Mouse (Mus musculus): ENCODE data around the gene Slc4a5. TPM values are rescaled to one million over a fixed set of nuclear protein-coding genes. Genes with fewer than 3 reads are reported as not detected.
A peak's percentile ranks its signal among the peaks of the same experiment; 100 is the strongest.
"Not testable (repeated sequence)": the region's sequence is repeated elsewhere in the genome, so short reads cannot be mapped to it uniquely, and the experiment has no call there.

Gene Slc4a5
- polyA plus RNA-seq, 1 experiment from 2014 or later: 0.06 TPM

DNA sequence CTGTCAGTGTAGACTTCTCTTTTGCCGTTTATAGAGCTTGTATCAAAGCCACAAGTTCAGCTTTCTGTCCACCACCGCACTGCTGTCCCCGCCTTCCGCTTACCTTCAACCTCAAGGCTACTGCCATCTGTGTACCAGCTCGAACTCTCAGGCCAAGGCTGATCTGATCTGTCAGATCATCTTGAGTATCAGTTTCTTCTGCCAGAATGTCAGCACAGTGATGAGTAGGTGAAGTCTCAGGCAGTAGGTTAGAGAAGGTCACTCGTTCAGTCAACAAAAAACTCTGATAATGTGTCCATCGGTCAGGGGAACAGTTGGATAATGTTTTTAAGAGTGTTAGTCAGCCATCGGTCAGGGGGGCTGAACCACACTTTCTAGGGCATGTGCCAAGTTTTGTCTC is 125.7 kb downstream of the Slc4a5 start:
- H3K27ac ChIP-seq; H3K4me3 ChIP-seq; H3K9me3 ChIP-seq; H3K4me2 ChIP-seq; H3K27me3 ChIP-seq; ATAC-seq (ENCODE audit: insufficient number of reproducible peaks, low FRiP score, low TSS enrichment, low read depth); H3K9ac ChIP-seq: not testable (repeated sequence)
- 91% methylated on average over 8 of the region's 8 CpGs for WGBS
- peaks cover 26% of the 10 kb centered on the region for H3K36me3 ChIP-seq
- peaks cover 11% of the 10 kb centered on the region for H3K4me1 ChIP-seq

DNA sequence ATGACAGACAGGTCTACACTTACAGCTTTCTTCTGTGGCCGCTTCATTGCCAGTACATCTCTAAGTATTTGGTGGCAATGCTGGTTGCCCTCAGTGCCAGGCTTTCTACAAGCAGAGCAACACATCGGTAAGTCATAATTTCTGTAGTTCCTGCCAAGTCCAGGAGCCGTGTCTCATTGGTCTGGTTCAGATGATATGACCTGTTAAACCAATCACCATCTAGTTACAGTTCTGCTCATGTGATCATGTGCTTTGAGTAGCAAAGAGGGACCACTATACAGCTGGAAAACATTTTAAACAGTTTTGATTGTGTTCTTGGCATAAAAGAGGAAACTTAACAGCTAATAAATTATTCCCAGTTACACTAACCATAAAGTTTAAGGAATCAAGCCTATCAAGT is 128.3 kb downstream of the Slc4a5 start:
- Histone ChIP-seq H3K27ac (peak overlapping the region; percentile 12; the same call in 1 of the 2 replicates), H3K27me3 (no peaks in the 10 kb centered on the region), H3K9ac (no peak overlapping the region), H3K9me3 (no peaks in the 10 kb centered on the region), H3K36me3 (peaks cover 10% of the 10 kb centered on the region), H3K4me3 (no peak overlapping the region), H3K4me2 (no peak overlapping the region), H3K4me1 (peaks cover 13% of the 10 kb centered on the region)
- no peak for ATAC-seq (ENCODE audit: insufficient number of reproducible peaks, low FRiP score, low TSS enrichment, low read depth)
- 61% methylated on average over 3 of the region's 3 CpGs for WGBS

GRCm38 (mm10) chr6:83348873-83349272 is 129.2 kb downstream of the Slc4a5 start, which contains the start of gene Bola3:
Bola3 (plus strand) TSS chr6:83349147.
- Histone ChIP-seq H3K4me2 (peak within 1 kb of the TSS; percentile 76), H3K27ac (0 out of 2 replicates have a peak within 1 kb of the TSS, but pooled peaks have one; percentile 8), H3K27me3 (no peaks in the 10 kb centered on the region), H3K4me3 (peak within 1 kb of the TSS; percentile 94), H3K36me3 (peaks cover 14% of the 10 kb centered on the region), H3K4me1 (peaks cover 13% of the 10 kb centered on the region), H3K9ac (peak within 1 kb of the TSS; percentile 95), H3K9me3 (no peaks in the 10 kb centered on the region)
- no peak for ATAC-seq (ENCODE audit: insufficient number of reproducible peaks, low FRiP score, low TSS enrichment, low read depth)
- 21% methylated on average over 6 of the region's 6 CpGs for WGBS

DNA sequence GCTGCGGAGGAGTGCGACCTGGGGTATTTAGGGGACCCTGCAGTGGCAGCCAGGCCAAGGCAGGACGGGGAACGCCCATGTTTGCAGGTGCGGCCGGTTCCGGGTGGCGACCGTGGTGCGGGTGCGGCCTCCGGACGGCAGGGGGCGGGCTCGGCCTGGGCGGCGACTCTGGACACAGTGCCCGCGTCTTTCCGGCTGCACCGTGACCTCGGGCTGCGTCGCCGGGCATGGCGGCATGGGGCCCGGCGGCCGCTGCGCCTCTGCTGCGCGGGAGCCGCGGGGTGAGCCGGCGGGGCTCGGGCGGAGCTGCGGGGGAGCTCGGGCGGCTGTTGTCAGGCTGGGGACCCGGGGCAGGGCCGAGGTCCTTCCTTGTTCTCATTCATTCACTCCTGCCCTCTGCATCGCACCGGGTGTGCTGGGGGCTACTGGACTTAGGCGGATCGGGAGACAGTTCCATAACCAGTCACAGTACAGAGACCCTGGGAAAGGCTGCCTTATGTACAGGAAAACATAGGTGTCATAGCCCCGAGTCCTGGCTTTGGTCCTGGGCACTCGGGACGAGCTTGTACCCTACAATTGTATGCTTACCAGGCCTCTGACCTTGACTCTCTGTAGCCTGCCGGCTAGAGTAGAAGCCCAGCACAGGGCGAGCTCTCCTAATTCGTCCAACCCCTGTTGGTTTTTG is 129.8 kb downstream of the Slc4a5 start:
- Histone ChIP-seq H3K9me3 (no peaks in the 10 kb centered on the region), H3K4me2 (peak overlapping the region; percentile 76), H3K4me1 (peaks cover 13% of the 10 kb centered on the region), H3K9ac (peak overlapping the region; percentile 95), H3K27ac (0 out of 2 replicates have a peak overlapping the region, but pooled peaks have one; percentile 8), H3K27me3 (no peaks in the 10 kb centered on the region), H3K36me3 (peaks cover 17% of the 10 kb centered on the region), H3K4me3 (peak overlapping the region; percentile 94)
- ATAC-seq (ENCODE audit: insufficient number of reproducible peaks, low FRiP score, low TSS enrichment, low read depth): peak; percentile 82
- WGBS: under 1% methylated on average over 53 of the region's 53 CpGs

GRCm38 (mm10) chr6:83350172-83350571 is 130.5 kb downstream of the Slc4a5 start:
- Histone ChIP-seq H3K36me3 (peaks cover 25% of the 10 kb centered on the region), H3K27ac (no peak overlapping the region), H3K27me3 (no peaks in the 10 kb centered on the region), H3K4me3 (peak overlapping the region; percentile 94), H3K9ac (peak overlapping the region; percentile 95), H3K9me3 (no peaks in the 10 kb centered on the region), H3K4me2 (peak overlapping the region; percentile 76), H3K4me1 (peaks cover 13% of the 10 kb centered on the region)
- ATAC-seq (ENCODE audit: insufficient number of reproducible peaks, low FRiP score, low TSS enrichment, low read depth): no peak
- 81% methylated on average over 7 of the region's 7 CpGs for WGBS

DNA sequence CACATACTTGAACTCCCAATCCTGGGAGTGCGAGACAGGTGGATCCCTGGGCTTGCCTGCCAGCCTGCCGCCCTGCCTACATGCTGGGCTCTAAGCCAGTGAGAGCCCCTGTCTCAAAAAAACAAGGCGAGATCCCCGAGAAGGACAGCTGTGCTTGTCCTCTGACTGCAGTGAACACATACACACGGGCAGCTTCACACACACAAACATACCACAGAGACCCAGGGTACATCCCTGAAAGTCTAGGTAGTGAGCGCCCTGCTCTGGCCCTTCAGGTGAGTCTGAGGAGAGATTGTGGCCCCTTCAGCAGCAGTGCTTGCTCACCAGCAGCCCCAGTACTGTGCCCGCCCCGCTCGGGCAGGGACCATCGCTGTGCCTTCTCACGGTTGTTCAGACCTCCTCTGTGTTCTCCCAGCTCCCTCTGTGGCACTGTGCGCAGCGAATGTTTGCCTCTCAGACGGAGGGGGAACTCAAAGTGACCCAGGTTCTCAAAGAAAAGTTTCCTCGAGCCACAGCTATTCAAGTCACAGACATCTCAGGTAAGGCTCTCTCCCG is 131.3 kb downstream of the Slc4a5 start:
- peaks cover 32% of the 10 kb centered on the region for H3K36me3 ChIP-seq
- no peak for ATAC-seq (ENCODE audit: insufficient number of reproducible peaks, low FRiP score, low TSS enrichment, low read depth)
- peaks cover 13% of the 10 kb centered on the region for H3K4me1 ChIP-seq
- H3K4me3 ChIP-seq: no peak overlapping the region
- H3K27me3 ChIP-seq: no peaks in the 10 kb centered on the region
- 88% methylated on average over 16 of the region's 16 CpGs for WGBS
- no peak overlapping the region for H3K27ac ChIP-seq
- no peaks in the 10 kb centered on the region for H3K9me3 ChIP-seq
- no peak overlapping the region for H3K4me2 ChIP-seq
- no peak overlapping the region for H3K9ac ChIP-seq

DNA sequence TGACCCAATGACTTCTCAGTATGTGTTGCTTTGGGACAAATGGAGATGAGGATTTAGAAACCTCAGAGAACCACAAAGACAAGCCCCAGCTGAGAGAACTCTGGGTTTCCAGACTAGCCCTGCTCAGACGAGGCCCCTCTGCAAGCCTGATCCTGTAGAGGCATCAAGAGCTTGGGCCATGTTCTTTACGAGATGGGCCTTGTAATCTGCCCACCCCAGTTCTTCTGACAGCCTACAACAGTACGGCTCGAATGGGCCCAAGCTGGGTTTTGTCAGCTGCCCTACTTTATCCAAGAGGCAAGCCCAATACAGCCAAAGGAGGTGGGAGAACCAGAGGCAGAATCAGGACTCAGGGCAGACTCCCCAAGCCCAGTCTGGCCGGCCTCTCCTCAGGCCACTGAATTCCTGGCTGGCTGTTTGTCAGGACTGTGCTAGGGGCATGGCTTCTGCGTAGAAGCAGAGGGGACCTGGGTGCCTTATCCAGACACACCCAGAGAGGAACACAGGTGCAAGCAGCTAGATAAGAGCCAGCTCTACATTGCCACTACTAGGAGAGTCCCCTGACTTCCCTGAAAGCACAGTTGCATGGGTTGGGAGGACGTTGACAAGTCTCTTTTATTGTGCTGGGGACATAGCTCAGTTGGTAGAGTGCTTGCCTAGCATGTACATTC is 132.0 kb downstream of the Slc4a5 start:
- 70% methylated on average over 7 of the region's 7 CpGs for WGBS
- H3K27ac ChIP-seq: no peak overlapping the region

DNA sequence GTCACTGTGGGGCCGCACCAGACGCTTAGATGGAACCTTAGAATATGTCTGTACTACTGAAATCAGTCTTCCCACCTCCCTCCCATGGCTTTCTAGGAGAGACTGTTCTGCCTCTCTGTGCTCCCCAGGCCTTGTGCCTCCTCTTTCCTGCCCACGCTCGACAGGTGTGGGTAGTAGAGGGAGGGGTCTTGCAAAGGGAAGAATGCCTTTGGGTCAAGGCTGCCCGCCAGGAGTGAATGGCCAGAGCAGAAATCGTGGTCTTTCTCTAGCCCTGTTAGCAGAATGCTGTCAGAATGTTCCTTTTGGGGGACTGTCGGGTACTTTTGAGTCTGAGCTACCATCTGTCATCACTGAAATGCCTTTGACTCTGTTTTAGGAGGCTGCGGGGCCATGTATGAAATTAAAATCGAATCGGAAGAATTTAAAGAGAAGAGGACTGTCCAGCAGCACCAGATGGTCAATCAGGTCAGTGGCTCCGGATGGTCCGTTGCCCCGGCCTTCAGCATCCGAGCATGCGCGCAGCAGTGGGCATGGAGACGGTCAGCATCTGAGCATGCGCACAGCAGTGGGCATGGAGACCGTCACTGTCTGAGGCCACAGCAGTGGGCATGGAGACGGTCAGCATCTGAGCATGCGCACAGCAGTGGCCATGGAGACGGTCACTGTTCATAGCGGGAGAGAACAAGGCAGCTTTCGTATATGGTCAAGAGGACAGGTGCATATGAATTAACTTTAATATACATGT is 133.2 kb downstream of the Slc4a5 start:
- peaks cover 39% of the 10 kb centered on the region for H3K36me3 ChIP-seq
- H3K27ac ChIP-seq: no peak overlapping the region
- H3K4me1 ChIP-seq: peaks cover 13% of the 10 kb centered on the region
- H3K27me3 ChIP-seq: no peaks in the 10 kb centered on the region
- no peak for ATAC-seq (ENCODE audit: insufficient number of reproducible peaks, low FRiP score, low TSS enrichment, low read depth)
- 94% methylated on average over 24 of the region's 24 CpGs for WGBS
- H3K9me3 ChIP-seq: no peaks in the 10 kb centered on the region
- H3K4me3 ChIP-seq: no peak overlapping the region
- no peak overlapping the region for H3K9ac ChIP-seq
- H3K4me2 ChIP-seq: no peak overlapping the region

More for the DNA sequence above, 132.0 kb downstream of the Slc4a5 start:
- peaks cover 13% of the 10 kb centered on the region for H3K4me1 ChIP-seq
- no peaks in the 10 kb centered on the region for H3K9me3 ChIP-seq
- H3K9ac ChIP-seq: no peak overlapping the region
- H3K4me3 ChIP-seq: no peak overlapping the region
- ATAC-seq (ENCODE audit: insufficient number of reproducible peaks, low FRiP score, low TSS enrichment, low read depth): no peak
- peaks cover 32% of the 10 kb centered on the region for H3K36me3 ChIP-seq
- no peaks in the 10 kb centered on the region for H3K27me3 ChIP-seq
- no peak overlapping the region for H3K4me2 ChIP-seq

Other genes starting within 250 kb of the Slc4a5 start
- 13.1 and 15.7 TPM in 2 replicates for gene Dok1, start 186.4 kb upstream of the Slc4a5 start, polyA plus RNA-seq (2015; fragmentation: Nextera tagmentation; extraction: Ambion mirVana)
- gene Loxl3, start 185.7 kb upstream of the Slc4a5 start, polyA plus RNA-seq (2015; fragmentation: Nextera tagmentation; extraction: Ambion mirVana): 31.2 and 34.9 TPM in 2 replicates
- gene Aup1, start 165.3 kb upstream of the Slc4a5 start, polyA plus RNA-seq (2015; fragmentation: Nextera tagmentation; extraction: Ambion mirVana): 181 and 186 TPM in 2 replicates
- gene Htra2, start 164.6 kb upstream of the Slc4a5 start, polyA plus RNA-seq (2015; fragmentation: Nextera tagmentation; extraction: Ambion mirVana): 64.6 and 70.6 TPM in 2 replicates
- gene Dqx1, start 162.0 kb upstream of the Slc4a5 start, polyA plus RNA-seq (2015; fragmentation: Nextera tagmentation; extraction: Ambion mirVana): 0.57 and 1.3 TPM in 2 replicates
- gene Tlx2, start 149.5 kb upstream of the Slc4a5 start, polyA plus RNA-seq (2015; fragmentation: Nextera tagmentation; extraction: Ambion mirVana): not detected in 2 replicates
- 29.2 and 31.9 TPM in 2 replicates for gene Pcgf1, start 142.0 kb upstream of the Slc4a5 start, polyA plus RNA-seq (2015; fragmentation: Nextera tagmentation; extraction: Ambion mirVana)
- gene Lbx2, start 133.5 kb upstream of the Slc4a5 start, polyA plus RNA-seq (2015; fragmentation: Nextera tagmentation; extraction: Ambion mirVana): 0.41 and 0.50 TPM in 2 replicates
- 2.0 and 2.5 TPM in 2 replicates for gene Ccdc142, start 118.2 kb upstream of the Slc4a5 start, polyA plus RNA-seq (2015; fragmentation: Nextera tagmentation; extraction: Ambion mirVana)
- 2.5 and 3.5 TPM in 2 replicates for gene Gm42688, start 118.2 kb upstream of the Slc4a5 start, polyA plus RNA-seq (2015; fragmentation: Nextera tagmentation; extraction: Ambion mirVana)
- gene Mrpl53, start 110.8 kb upstream of the Slc4a5 start, polyA plus RNA-seq (2015; fragmentation: Nextera tagmentation; extraction: Ambion mirVana): 119 and 123 TPM in 2 replicates
- 41.8 and 53.8 TPM in 2 replicates for gene Mogs, start 104.3 kb upstream of the Slc4a5 start, polyA plus RNA-seq (2015; fragmentation: Nextera tagmentation; extraction: Ambion mirVana)
- gene Wbp1, start 98.3 kb upstream of the Slc4a5 start, polyA plus RNA-seq (2015; fragmentation: Nextera tagmentation; extraction: Ambion mirVana): 89.8 and 91.4 TPM in 2 replicates
- gene Ino80b, start 94.4 kb upstream of the Slc4a5 start, polyA plus RNA-seq (2015; fragmentation: Nextera tagmentation; extraction: Ambion mirVana): 9.9 and 10.0 TPM in 2 replicates
- 76.7 and 79.5 TPM in 2 replicates for gene Rtkn, start 84.4 kb upstream of the Slc4a5 start, polyA plus RNA-seq (2015; fragmentation: Nextera tagmentation; extraction: Ambion mirVana)
- gene Wdr54, start 63.4 kb upstream of the Slc4a5 start, polyA plus RNA-seq (2015; fragmentation: Nextera tagmentation; extraction: Ambion mirVana): 4.8 and 5.4 TPM in 2 replicates
- gene 1700003E16Rik, start 63.4 kb upstream of the Slc4a5 start, polyA plus RNA-seq (2015; fragmentation: Nextera tagmentation; extraction: Ambion mirVana): 3.1 and 3.4 TPM in 2 replicates
- gene Dctn1, start 53.9 kb upstream of the Slc4a5 start, polyA plus RNA-seq (2015; fragmentation: Nextera tagmentation; extraction: Ambion mirVana): 90.3 and 91.9 TPM in 2 replicates
- 31.1 and 34.0 TPM in 2 replicates for gene Mthfd2, start 106.1 kb downstream of the Slc4a5 start, polyA plus RNA-seq (2015; fragmentation: Nextera tagmentation; extraction: Ambion mirVana)
- gene Mob1a, start 106.2 kb downstream of the Slc4a5 start, polyA plus RNA-seq (2015; fragmentation: Nextera tagmentation; extraction: Ambion mirVana): 67.8 and 68.7 TPM in 2 replicates
- 102 and 104 TPM in 2 replicates for gene Bola3, start 129.3 kb downstream of the Slc4a5 start, polyA plus RNA-seq (2015; fragmentation: Nextera tagmentation; extraction: Ambion mirVana)
- gene Tet3, start 239.3 kb downstream of the Slc4a5 start, polyA plus RNA-seq (2015; fragmentation: Nextera tagmentation; extraction: Ambion mirVana): 57.1 and 59.5 TPM in 2 replicates

All from limb, embryonic 15.5 days (tissue).